Mouse (Mus musculus): ENCODE measurements at regions not wholly inside any gene's neighbourhood (a gene's known extent, or its start where the extent isn't known, plus 50 kb on each side); places are given as distances from the start of the nearest gene placed in this dataset.

DNA sequence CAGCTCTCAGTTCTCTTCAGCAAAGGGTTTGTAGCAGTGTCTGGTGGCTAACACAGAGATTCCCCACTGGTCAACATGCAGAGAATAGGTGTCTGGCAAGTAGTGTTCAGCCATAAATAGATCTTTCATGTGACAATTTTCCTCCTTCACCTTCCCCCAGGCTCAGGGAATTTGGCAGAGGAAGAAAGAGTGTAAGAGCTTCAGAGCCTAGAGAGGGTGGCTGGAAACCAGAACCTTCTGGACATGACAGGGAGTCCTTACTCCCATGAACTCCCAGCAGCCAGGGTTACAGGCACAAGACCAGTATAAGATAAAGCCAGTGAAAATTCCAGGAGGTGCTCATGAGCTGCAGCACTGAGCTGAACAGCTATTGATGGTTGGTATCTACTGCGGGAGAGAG, 251.1 kb downstream of the Nedd1 start:
- no peak for TF ChIP-seq CTCF (IDR thresholded peaks at IDR 0.05)
- DNase-seq (ENCODE audit: extremely low spot score in 1 of 2, low spot score in 2 of 2): no peak
- intact Hi-C loops (cut with DNase I): no loop called here
- no peak overlapping the region for H3K4me3 ChIP-seq
- no peak overlapping the region for H3K27ac ChIP-seq

DNA sequence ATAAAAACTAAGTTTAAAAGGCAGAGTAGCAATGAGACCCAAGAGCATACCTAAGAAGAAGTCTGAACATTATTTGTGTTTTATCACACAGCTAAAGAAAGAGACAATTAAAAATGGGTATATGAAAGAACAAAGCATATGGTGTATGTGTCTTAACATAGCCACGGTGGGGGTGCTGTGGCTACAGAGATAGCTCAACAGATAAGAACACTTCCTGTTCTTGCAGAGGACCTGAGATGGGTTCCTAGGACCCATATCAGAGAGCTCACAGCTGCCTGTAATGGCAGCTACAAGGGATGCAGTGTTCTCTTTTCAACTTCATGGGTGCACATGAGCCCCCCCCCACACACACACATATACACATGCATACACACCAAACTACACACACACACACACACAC, 267.0 kb downstream of the Nedd1 start:
- H3K27ac ChIP-seq: no peak overlapping the region
- TF ChIP-seq CTCF (IDR thresholded peaks at IDR 0.05): no peak
- intact Hi-C loops (cut with DNase I): no loop called here
- H3K4me3 ChIP-seq: no peak overlapping the region
- no peak for DNase-seq (ENCODE audit: extremely low spot score in 1 of 2, low spot score in 2 of 2)

DNA sequence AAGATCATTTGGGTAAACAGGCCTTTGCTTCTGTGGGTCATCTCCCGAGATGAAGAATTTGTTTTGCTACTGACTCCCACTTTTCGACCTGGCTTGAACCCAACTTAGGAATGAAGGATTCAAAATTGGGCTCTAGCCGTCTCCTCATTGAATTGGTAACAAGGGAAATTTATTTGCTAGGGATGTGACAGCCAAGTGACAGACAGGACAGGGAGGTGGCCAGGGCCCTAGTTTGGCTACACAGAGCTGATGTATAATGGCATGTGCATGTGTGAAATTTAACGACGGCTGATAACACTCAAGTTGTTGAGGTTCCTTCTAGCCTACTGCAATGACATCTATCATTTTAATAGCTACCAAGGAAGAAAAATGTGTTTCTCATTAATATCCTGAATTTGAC, 268.7 kb downstream of the Nedd1 start:
- Histone ChIP-seq H3K4me3 (no peak overlapping the region), H3K27ac (no peak overlapping the region)
- DNase-seq (ENCODE audit: extremely low spot score in 1 of 2, low spot score in 2 of 2): no peak
- TF ChIP-seq CTCF (IDR thresholded peaks at IDR 0.05): no peak
- intact Hi-C loops (cut with DNase I): no loop called here

DNA sequence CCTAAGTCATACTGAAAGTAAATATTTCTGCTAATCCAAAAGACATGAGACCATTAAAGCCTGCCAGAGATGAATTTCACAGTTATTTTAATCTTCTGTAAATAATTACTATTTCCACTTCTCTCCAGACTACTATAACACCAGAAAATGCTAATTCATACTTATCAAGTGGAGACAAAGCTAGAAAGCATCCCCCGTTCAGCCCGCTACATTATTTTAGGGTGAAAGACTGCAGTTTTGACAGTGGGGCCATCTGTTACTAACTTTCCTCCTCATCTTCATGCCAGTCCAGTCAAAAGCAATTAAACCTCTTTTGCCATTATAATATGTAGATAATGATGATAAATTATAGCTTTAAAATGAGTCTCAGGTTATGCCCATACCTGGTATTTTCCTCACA, 276.3 kb downstream of the Nedd1 start:
- no peak for TF ChIP-seq CTCF (IDR thresholded peaks at IDR 0.05)
- Histone ChIP-seq H3K27ac (no peak overlapping the region), H3K4me3 (no peak overlapping the region)
- DNase-seq (ENCODE audit: extremely low spot score in 1 of 2, low spot score in 2 of 2): no peak
- intact Hi-C loops (cut with DNase I): no loop called here

DNA sequence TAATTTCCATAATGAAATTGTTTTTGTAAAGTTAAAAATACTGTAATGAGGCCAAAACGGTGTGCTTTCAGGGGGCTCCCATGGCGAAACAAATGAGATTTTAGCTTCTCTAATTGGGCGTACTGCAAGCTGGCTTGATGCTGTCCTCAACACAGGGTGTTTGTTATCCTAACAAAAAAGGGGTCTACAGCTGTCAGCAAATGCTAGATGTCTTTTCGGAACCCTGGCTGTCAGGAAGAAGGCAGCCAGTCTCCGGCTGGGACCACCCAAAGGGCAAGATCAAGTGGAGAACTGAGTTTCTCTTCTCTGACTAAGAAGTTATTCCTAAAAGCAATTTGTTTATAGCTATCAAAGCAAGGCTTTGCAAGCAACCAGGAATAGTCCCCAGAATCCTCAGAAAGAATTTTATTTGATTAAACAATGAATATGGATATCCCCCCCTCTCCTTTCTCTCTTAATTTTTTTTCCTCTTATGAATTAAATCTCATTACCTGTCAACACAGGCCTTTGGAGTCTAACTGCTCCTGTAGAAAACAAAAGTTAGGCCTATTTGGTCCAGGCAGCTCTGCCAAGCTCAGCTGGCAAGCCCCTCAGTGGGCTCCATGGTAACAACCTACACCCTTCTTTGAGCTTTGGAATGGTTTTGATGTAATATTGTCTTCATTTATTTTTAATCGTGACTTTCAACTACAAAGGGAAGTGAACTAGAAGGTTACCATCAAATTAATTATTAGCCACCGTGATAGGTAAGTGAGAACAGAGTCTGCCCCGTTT, 283.4 kb downstream of the Nedd1 start:
- intact Hi-C loops (cut with DNase I): no loop called here
- no peak for TF ChIP-seq CTCF (IDR thresholded peaks at IDR 0.05)
- no peak for DNase-seq (ENCODE audit: extremely low spot score in 1 of 2, low spot score in 2 of 2)
- Histone ChIP-seq H3K27ac (no peak overlapping the region), H3K4me3 (no peak overlapping the region)

DNA sequence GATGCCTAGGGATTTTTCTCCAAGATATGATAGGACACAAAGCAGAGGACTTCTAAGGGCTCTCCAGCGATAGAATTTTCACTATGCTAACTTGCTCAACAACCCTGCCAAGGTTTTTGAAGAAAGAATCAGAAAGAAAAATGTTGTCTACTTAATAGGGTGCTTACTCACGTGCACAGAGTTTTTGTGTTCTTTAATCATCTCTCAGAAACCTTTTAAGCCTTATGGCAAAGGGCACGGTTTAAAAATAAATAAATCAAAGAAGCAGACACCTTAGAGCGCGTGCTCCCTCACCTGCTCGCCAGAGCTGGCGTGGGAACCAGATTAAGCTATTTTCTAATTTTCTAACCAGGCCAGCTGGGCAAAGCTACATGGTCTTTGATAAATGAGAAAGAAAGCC, 293.0 kb downstream of the Nedd1 start:
- Histone ChIP-seq H3K27ac (no peak overlapping the region), H3K4me3 (no peak overlapping the region)
- DNase-seq (ENCODE audit: extremely low spot score in 1 of 2, low spot score in 2 of 2): no peak
- intact Hi-C loops (cut with DNase I): no loop called here
- TF ChIP-seq CTCF (IDR thresholded peaks at IDR 0.05): no peak

DNA sequence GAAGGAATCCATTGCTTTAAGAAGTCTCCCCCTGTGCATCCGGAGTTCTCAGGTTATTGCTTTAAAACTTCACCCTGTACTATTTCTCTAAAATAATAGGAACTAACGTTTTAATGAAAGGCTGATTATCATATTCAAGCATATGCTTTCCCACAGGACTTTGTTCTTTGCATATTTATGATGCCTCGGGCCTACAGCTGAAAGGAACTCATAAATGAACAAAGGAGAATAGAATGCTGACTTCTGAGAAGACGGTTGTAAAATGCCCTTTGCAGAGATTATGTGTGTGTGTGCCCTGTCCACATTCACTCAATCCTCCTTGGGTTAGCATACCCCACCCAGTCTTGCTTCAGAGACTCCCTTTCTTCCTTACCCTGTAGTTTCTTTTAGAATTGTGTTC, 294.2 kb downstream of the Nedd1 start:
- no peak for TF ChIP-seq CTCF (IDR thresholded peaks at IDR 0.05)
- H3K27ac ChIP-seq: no peak overlapping the region
- DNase-seq (ENCODE audit: extremely low spot score in 1 of 2, low spot score in 2 of 2): no peak
- intact Hi-C loops (cut with DNase I): no loop called here
- H3K4me3 ChIP-seq: no peak overlapping the region

DNA sequence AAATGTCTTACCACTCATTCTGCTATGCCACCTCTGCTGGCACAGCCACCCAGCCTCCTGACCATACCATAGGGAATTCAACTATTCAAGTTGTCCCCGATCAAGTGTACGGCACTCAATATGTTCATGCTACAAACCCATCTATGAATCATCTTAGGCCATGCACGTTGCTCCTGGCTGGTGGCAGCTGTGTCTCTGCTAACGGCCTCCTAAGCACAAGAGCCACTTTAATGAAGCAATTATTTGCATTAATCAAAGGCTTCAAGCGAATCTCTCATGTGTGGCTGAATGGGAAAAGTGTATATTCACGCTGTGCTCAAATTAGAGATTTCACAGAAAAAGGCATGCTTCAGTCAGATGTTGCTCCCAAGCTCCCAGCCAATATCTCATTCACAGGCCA, 295.8 kb downstream of the Nedd1 start:
- no peak for TF ChIP-seq CTCF (IDR thresholded peaks at IDR 0.05)
- no peak for DNase-seq (ENCODE audit: extremely low spot score in 1 of 2, low spot score in 2 of 2)
- intact Hi-C loops (cut with DNase I): no loop called here
- Histone ChIP-seq H3K4me3 (no peak overlapping the region), H3K27ac (no peak overlapping the region)

DNA sequence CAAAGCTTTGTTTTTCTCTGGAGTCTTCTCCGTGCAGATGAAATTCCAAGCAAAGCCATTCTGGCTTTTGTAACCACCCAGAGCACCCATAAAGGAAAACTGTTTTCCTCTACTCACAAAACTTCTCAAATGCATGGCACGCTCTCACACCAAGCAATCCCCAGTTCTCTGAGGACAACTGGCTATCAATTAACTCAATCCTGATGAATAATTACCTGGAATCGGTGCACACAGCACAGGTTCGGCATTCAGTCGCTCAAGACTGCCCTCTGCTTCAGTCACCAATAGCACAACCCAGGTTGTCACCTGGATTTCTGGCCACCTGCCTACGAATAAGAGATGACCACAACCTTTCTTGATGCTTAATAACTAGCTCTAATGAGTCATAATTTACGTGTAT, 309.5 kb downstream of the Nedd1 start:
- no peak for DNase-seq (ENCODE audit: extremely low spot score in 1 of 2, low spot score in 2 of 2)
- Histone ChIP-seq H3K27ac (no peak overlapping the region), H3K4me3 (no peak overlapping the region)
- intact Hi-C loops (cut with DNase I): no loop called here
- no peak for TF ChIP-seq CTCF (IDR thresholded peaks at IDR 0.05)

DNA sequence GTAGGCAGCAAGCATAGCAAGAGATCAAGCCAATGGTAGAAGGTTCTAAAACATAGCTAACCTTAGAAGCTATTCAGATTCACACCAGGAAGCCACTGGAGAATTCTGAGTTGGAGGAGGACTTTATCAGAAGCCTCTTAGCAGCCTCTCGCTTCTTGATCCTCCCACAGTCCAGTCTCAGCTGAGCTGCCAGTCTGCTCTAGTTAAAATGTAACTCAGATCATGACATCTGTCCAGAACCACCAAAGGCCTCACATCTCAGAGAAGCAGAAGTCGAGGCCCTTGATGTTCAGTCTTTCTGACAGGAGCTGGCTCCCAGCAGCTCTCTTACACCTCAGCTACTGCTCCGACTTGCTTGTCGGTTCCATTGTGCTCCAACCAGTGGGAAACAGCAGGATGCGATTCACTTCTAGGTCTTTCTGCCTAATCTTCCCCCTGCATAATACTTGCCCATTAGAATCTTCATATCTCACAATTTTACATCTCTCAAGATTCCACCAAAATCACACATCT, 311.4 kb downstream of the Nedd1 start:
- no peak for TF ChIP-seq CTCF (IDR thresholded peaks at IDR 0.05)
- H3K27ac ChIP-seq: no peak overlapping the region
- no peak for DNase-seq (ENCODE audit: extremely low spot score in 1 of 2, low spot score in 2 of 2)
- no peak overlapping the region for H3K4me3 ChIP-seq
- intact Hi-C loops (cut with DNase I): no loop called here

DNA sequence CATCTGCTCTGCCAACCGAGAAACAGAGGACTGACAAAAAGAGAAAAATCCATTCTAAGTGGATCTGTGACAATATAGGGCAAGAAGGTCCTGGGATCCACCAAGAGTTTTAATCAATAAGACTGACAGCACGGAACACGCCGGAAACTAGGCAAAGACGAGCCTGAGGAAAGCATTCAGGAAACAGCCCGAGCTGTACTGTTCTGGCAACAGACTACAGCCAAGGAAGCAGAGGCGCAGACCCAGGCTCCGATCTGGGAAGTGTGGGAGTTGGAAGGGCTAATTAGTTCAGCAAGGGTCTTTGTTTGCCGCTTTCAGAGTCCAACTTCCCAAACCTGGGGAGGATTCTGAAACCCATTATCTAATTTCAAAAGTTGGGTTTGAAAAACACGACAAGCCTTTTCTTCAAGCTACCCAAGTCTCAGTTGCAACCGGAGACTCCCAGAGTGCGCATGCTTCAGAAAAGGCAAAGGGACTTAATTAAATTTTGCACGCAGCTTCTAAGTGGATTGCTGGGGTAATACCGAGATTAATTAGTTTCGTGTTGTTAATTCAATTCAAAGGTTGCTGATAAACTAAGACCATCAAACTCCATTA, 317.4 kb downstream of the Nedd1 start:
- TF ChIP-seq CTCF (IDR thresholded peaks at IDR 0.05): no peak
- DNase-seq (ENCODE audit: extremely low spot score in 1 of 2, low spot score in 2 of 2): peak in 1 of 2 experiments; percentile 11
- intact Hi-C loops (cut with DNase I): no loop called here
- no peak overlapping the region for H3K27ac ChIP-seq
- no peak overlapping the region for H3K4me3 ChIP-seq

DNA sequence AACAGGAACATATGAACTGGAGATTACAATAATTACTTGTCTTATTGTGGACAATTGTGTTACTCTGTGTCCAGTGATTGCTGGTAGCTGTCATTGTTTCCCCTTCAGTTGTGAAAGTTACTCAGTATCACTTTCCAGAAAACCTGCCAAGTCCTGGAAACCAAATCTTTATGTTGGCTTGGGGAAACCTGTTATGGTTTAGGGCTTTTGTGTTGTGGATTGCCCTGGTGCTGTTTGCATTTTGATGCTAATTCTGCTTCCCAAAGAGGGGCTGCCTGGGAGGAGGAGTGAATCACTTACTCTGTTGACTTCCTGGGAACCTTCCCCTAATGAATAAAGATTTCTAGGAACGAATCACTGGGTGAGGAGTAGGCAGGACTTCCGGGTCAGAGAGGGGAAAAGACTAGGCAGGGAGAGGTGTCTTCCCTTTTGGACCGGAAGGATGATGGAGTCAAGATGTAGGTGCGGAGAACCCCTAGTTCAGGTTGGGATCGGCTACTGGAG, 321.6 kb downstream of the Nedd1 start:
- Histone ChIP-seq H3K27ac (no peak overlapping the region), H3K4me3 (no peak overlapping the region)
- no peak for TF ChIP-seq CTCF (IDR thresholded peaks at IDR 0.05)
- no peak for DNase-seq (ENCODE audit: extremely low spot score in 1 of 2, low spot score in 2 of 2)
- intact Hi-C loops (cut with DNase I): no loop called here
